Mouse (Mus musculus) left cerebral cortex, postnatal 14 days (tissue): Measurements from ENCODE around the gene Ahctf1. TPM values are rescaled to one million over a fixed set of nuclear protein-coding genes. Genes with fewer than 3 reads are reported as not detected.
"Not testable (repeated sequence)": the region's sequence is repeated elsewhere in the genome, so short reads cannot be mapped to it uniquely, and the experiment has no call there.

Experiments
- DNase-seq, 2 experiments: peaks; one replicate each; pipeline ENCODE4 v3.0.0; 2021 to 2022; ENCODE audit warnings: low spot score in 2 of 2, mixed read lengths in 1 of 2
- intact Hi-C: fragments of 180-260 bp; cut with DNase I; formaldehyde crosslinking; loops from one replicate; pipeline ENCODE4 v1.15.1; 2025
- long read RNA-seq, 2 experiments: library from polyadenylated mRNA; stranded (forward); transcript quantifications; one replicate each; pipeline ENCODE4 v2.0.0; 2021
- total RNA-seq, 2 experiments: library from RNA; stranded (reverse); gene quantifications; 2 replicates each; pipeline ENCODE4 v1.2.3; 2021

Ahctf1 gene
- 10 to 100 TPM; 24.6 to 28.4 TPM for total RNA-seq
- long read RNA-seq, experiment 1, partial matches to known transcripts, result 5 of 6 reads
- long read RNA-seq, experiment 1, other reads (novel, unspliced or antisense), result 1 of 6 reads
- long read RNA-seq, experiment 2, partial matches to known transcripts, result 6 of 7 reads
- long read RNA-seq, experiment 2, other reads (novel, unspliced or antisense), result 0 of 7 reads

GRCm38 (mm10) chr1:179803513-179804139 lies at the start of gene Ahctf1:
Gene Ahctf1 (minus strand): TSS chr1:179803680.
- DNase-seq, result peak; percentile 99
- intact Hi-C loops, result loop anchor here (5.0 kb wide), 1 partner anchor 44 kb away; no protein-coding TSS in a partner anchor

- peak; percentile 50 to 78 for DNase-seq
- intact Hi-C loops, result loop anchor here (5.0 kb wide), 2 partner anchors 46 to 369 kb away; partner anchors contain the start of genes Ahctf1 and Gm10518
These were observed 44.4 kb upstream of the Ahctf1 start for GRCm38 (mm10) chr1:179847759-179848389.

DNA sequence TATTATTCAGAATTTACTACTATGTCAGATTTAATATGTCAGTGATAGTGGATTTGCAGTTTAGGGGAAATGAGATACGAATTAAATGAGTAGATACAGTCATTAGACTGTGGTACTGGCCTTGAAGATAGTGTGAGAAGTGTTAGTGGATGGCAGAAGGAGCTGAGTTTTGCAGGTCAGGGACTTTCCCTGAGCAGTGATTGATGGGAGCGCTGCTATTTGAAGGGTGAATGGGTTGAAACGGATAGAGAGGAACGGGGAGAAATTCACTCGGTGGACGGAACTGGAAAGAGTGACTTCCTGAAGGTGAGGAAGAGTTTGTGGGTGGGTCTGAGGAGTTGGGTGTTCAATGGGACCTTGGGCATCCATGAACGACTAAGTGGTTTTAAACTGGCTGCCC lies 43.7 kb upstream of the Ahctf1 start:
- intact Hi-C loops, result loop anchor here (5.0 kb wide), 2 partner anchors 45 to 370 kb away; partner anchors contain the start of genes Ahctf1 and Gm10518
- DNase-seq, result no peak

DNA sequence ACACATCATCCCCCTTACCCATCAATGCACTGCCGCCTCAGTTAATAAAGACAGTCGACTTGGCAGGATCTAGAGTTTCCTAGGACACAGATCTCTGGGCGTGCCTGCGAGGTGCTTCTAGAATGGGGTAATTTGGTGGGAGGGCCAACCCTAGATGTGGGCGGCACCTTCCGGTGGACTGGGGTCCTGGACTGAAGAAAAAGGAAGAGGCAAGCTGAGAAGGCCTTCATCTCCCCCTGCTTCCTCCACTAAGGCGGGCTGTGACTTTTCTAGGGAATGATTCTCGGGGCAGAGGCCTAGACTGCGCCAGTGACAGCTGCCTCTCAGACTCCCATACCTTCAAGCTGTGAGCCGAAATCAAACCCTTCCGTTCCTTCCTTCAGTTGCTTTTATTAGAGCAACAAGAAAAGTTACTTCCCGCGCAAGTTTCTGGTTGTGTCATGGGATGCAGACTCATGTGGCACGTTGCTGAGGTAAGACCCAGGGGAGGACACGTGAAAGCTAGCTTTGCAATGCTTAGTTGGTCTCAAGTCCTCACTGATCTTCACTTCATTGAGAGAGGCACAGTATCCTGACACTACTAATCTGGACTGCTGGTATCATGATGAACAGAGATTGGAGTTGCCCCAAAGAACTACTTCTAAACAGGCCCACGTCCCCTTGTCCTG lies 42.5 kb upstream of the Ahctf1 start:
- intact Hi-C loops, result loop anchor here (5.0 kb wide), 2 partner anchors 44 to 371 kb away; partner anchors contain the start of genes Ahctf1 and Gm10518
- no peak for DNase-seq

- intact Hi-C loops, result loop anchor here (5.0 kb wide), 2 partner anchors 43 to 372 kb away; partner anchors contain the start of genes Ahctf1 and Gm10518
- peak; percentile 55 to 58 for DNase-seq
These were observed 41.4 kb upstream of the Ahctf1 start for GRCm38 (mm10) chr1:179844894-179845293.

- intact Hi-C loops, result no loop called here
- DNase-seq, result no peak
These were observed 40.5 kb upstream of the Ahctf1 start for GRCm38 (mm10) chr1:179843981-179844380.

DNA sequence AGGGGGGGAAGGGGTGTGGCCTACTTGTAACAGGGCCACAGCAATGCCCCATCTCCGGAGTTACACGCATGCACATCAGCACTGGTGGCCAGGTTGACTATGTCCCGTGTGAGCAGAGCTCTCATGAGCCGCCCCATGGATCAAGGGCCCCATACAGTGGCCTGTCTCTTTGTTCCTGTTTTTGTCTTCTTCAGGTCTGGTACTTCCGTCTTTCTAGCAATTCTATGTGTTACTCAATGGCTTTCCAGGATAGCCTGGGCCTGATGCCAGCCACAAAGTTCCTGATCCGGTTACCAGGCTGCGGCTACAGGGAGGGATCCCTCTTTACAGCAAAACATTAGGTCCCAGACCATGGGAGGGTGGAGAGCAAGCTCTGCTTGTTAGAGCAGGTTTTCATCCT lies 39.1 kb upstream of the Ahctf1 start:
- DNase-seq, result no peak
- intact Hi-C loops, result no loop called here

- intact Hi-C loops, result no loop called here
- no peak for DNase-seq
These were observed 33.2 kb upstream of the Ahctf1 start for GRCm38 (mm10) chr1:179836426-179837404.

DNA sequence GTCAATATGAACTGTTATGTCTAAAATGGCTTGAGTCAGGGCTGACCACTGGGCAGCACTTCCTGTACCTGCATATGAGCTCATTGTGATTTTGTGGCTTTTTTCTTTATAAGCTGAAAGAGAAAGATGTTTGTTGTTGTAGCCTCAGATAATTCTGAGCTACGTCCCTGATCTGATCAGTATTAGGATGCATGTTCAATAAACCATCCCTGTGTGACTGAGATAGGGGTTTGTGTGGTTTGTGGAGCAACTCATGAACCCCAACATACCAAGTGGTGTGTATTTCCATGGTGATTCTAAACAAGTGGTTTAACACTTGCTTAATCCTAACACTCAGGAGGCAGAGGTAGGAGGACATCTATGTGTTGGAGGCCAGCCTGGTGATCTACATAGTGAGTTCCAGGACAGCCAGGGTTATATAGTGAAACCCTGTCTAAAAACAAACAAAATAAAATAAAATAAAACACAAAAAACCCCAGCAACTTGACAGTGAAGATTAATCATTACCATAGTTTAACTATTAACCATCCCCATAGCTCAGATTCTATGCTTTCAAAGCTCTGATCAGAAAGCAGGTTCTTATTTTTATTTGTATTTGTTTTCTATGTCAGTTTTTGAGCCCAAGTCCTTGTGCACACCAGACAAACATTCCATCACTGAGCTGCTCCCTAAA lies 32.4 kb upstream of the Ahctf1 start:
- DNase-seq, result no peak
- intact Hi-C loops, result no loop called here

GRCm38 (mm10) chr1:179833596-179833995 lies 30.1 kb upstream of the Ahctf1 start:
- intact Hi-C loops, result no loop called here

GRCm38 (mm10) chr1:179832710-179833240 lies 29.3 kb upstream of the Ahctf1 start:
- intact Hi-C loops, result no loop called here
- no peak for DNase-seq

More at GRCm38 (mm10) chr1:179833596-179833995, 30.1 kb upstream of the Ahctf1 start:
- DNase-seq, result no peak

- no peak for DNase-seq
- intact Hi-C loops, result no loop called here
These were observed 25.4 kb upstream of the Ahctf1 start for GRCm38 (mm10) chr1:179828900-179829299.

GRCm38 (mm10) chr1:179828051-179828450 lies 24.6 kb upstream of the Ahctf1 start:
- intact Hi-C loops, result no loop called here
- no peak for DNase-seq

DNA sequence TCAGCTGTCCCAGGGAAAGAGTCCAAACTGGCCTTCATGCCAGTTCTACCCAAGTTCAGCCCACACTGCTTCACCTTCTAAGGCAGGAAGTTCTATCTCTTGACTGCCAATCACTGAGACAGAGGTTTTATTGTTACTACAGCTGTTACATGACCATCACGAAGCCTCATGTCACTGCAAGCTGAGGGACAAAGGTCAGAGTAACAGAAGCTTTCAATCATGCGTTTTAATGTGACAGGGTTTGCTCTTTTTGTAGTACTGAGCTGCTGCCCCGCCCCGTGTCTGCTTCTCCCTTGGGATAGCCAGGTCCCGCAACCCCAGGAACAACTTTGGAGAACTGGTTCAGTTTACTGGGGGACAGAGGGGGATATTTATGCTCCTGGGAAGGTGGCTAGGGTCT lies 21.1 kb upstream of the Ahctf1 start:
- no peak for DNase-seq
- intact Hi-C loops, result no loop called here

- DNase-seq, intact Hi-C loops: not testable (repeated sequence)
These were observed 15.2 kb upstream of the Ahctf1 start for GRCm38 (mm10) chr1:179818490-179819278.

DNA sequence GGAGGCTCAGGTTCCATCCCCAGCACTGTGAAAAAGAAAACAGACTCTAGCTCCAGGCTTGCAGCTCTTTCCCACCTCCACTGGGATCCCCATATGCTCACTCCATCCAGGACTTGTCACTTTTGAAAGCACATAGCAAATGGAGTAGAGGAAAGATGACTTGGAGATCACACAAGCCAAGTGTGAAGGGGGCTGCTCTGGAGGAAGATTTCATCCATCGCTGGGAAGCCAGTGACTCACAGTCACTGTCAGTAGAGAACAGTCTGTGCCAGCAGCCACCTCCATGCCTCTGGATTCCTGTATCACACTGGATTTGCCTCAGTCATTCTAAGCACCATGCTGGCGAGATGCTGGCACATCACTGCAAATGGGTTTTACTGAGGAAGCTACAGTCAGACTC lies 11.1 kb upstream of the Ahctf1 start:
- peak; percentile 12 to 41 for DNase-seq
- intact Hi-C loops, result no loop called here

DNA sequence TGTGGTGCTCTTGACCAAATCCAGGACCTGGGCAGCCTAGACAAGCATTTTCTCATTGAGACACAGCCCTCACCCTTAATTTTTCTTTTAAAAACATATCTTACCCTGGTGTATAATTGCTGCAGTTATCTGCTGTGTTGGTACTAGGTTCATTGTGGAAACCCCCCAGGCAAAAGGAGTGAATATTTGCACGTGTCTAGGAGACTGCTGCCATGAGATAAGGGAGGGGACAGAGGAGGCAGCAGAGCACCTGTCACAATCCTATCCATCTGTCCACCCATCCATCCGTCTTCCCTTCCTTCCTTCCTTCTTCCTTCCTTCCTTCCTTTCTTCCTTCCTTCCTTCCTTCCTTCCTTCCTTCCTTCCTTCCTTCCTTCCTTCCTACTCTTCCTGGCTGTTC lies 9.9 kb upstream of the Ahctf1 start:
- intact Hi-C loops, result no loop called here

More for the DNA sequence above, 9.9 kb upstream of the Ahctf1 start:
- no peak for DNase-seq
